Mouse (Mus musculus): ENCODE results near the gene Ucn2. TPM values are rescaled to one million over a fixed set of nuclear protein-coding genes. Genes with fewer than 3 reads are reported as not detected.

Ucn2 gene
- polyA plus RNA-seq, 1 experiment: not detected

DNA sequence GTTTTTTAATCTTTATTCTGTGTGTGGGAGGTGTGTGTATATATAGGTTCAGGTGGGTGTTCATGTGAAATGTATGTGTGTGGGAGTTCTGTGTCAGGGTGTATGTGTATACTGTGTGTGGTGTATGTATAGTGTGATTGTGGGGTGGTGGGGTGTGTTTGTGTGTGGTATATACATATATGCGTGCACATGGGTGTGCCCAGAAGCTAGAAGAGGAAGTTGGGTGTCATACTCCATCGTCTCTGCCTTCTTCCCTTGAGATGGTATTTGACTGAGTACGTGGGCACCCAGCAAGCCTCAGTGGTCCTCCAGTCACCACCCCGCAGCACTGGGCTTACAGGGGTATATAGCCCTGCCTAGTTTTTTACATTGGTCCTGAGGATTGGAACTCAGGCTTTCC lies 35.6 kb downstream of the Ucn2 start:
- H3K9ac ChIP-seq (ENCODE audit: low read depth, poor library complexity, severe bottlenecking): no peak overlapping the region
- H3K36me3 ChIP-seq (ENCODE audit: control insufficient read depth, insufficient read depth, low read length, poor library complexity, severe bottlenecking): no peaks in the 10 kb centered on the region
- H3K27ac ChIP-seq (ENCODE audit: insufficient read depth, low read length): no peak overlapping the region
- H3K4me1 ChIP-seq (ENCODE audit: control insufficient read depth, insufficient read depth, low read length): no peaks in the 10 kb centered on the region
- no peaks in the 10 kb centered on the region for H3K9me3 ChIP-seq (replicated peaks; ENCODE audit: control insufficient read depth, insufficient read depth, low read length, poor library complexity, severe bottlenecking)
- no peaks in the 10 kb centered on the region for H3K27me3 ChIP-seq (ENCODE audit: control insufficient read depth, insufficient read depth, low read length, poor library complexity, severe bottlenecking)
- no peak overlapping the region for H3K4me3 ChIP-seq (ENCODE audit: low read depth, low read length)
- TF ChIP-seq CTCF (IDR thresholded peaks at IDR 0.05; ENCODE audit: low read depth, low read length) (no peak), POLR2A (IDR thresholded peaks at IDR 0.05; ENCODE audit: insufficient read depth, low read length) (no peak), EP300 (IDR thresholded peaks at IDR 0.05; ENCODE audit: insufficient read depth, low read depth, low read length) (no peak)

DNA sequence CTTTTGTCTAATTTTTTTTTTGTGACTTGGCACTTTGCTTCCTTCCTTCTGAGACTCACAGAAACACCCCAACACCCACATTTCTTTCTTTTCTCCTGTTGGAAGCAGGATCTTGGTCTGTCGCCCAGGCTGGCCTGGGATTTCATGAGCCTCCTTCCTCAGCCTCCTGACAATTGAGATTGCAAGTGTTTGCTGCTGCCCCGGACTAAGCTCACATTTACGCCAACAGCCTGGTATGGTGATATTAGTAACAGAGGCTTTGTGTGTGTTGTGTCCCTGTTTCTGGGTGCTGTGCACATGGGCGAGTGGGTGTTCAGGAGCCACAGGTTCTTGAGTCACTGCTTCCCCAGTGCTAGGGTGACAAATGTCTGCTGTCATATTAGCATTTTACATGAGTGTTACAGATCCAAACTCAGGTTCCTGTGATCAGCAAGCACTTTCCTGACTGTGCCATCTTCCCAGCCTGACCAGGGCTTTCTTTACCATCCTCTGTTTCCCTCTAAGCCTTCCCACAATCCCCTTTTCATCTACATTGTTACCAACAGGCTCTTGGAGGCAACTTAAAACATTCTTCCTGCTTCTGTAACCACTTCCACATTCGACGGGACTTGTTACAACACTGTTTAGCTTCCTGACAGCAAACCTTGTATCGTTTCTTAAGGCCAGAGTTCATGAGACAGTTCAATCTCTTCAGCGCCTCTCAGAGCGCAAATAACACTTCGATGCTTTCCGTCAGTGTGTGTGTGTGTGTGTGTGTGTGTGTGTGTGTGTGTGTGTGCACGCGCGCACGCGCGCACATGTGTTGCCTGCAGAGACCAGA lies 37.3 kb downstream of the Ucn2 start:
- no peaks in the 10 kb centered on the region for H3K9me3 ChIP-seq (replicated peaks; ENCODE audit: control insufficient read depth, insufficient read depth, low read length, poor library complexity, severe bottlenecking)
- H3K4me3 ChIP-seq (ENCODE audit: low read depth, low read length): no peak overlapping the region
- no peaks in the 10 kb centered on the region for H3K4me1 ChIP-seq (ENCODE audit: control insufficient read depth, insufficient read depth, low read length)
- H3K27ac ChIP-seq (ENCODE audit: insufficient read depth, low read length): no peak overlapping the region
- no peaks in the 10 kb centered on the region for H3K27me3 ChIP-seq (ENCODE audit: control insufficient read depth, insufficient read depth, low read length, poor library complexity, severe bottlenecking)
- TF ChIP-seq EP300 (IDR thresholded peaks at IDR 0.05; ENCODE audit: insufficient read depth, low read depth, low read length): no peak
- TF ChIP-seq POLR2A (IDR thresholded peaks at IDR 0.05; ENCODE audit: insufficient read depth, low read length): no peak
- H3K36me3 ChIP-seq (ENCODE audit: control insufficient read depth, insufficient read depth, low read length, poor library complexity, severe bottlenecking): no peaks in the 10 kb centered on the region
- H3K9ac ChIP-seq (ENCODE audit: low read depth, poor library complexity, severe bottlenecking): no peak overlapping the region

DNA sequence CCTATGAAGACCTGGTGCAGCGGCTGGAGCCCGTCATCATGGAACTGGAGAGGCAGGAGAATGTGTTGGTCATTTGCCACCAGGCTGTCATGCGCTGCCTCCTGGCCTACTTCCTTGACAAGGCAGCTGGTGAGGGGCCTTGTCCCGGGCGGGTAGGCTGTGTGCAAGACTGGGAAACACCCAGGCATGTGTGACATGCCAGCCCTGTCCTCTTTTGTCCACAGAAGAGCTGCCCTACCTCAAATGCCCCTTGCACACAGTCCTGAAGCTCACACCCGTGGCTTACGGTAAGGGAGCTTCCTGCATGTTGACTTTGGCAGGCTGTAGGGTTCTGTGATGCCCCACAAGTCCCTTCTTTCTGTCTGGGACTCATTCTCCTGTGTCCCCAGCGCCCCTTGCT lies 41.7 kb downstream of the Ucn2 start:
- H3K4me3 ChIP-seq (ENCODE audit: low read depth, low read length): no peak overlapping the region
- no peaks in the 10 kb centered on the region for H3K27me3 ChIP-seq (ENCODE audit: control insufficient read depth, insufficient read depth, low read length, poor library complexity, severe bottlenecking)
- peaks cover 2% of the 10 kb centered on the region for H3K4me1 ChIP-seq (ENCODE audit: control insufficient read depth, insufficient read depth, low read length)
- no peak overlapping the region for H3K27ac ChIP-seq (ENCODE audit: insufficient read depth, low read length)
- no peak overlapping the region for H3K9ac ChIP-seq (ENCODE audit: low read depth, poor library complexity, severe bottlenecking)
- no peaks in the 10 kb centered on the region for H3K36me3 ChIP-seq (ENCODE audit: control insufficient read depth, insufficient read depth, low read length, poor library complexity, severe bottlenecking)
- TF ChIP-seq EP300 (IDR thresholded peaks at IDR 0.05; ENCODE audit: insufficient read depth, low read depth, low read length) (no peak), CTCF (IDR thresholded peaks at IDR 0.05; ENCODE audit: low read depth, low read length) (no peak), POLR2A (IDR thresholded peaks at IDR 0.05; ENCODE audit: insufficient read depth, low read length) (no peak)
- H3K9me3 ChIP-seq (replicated peaks; ENCODE audit: control insufficient read depth, insufficient read depth, low read length, poor library complexity, severe bottlenecking): no peaks in the 10 kb centered on the region

DNA sequence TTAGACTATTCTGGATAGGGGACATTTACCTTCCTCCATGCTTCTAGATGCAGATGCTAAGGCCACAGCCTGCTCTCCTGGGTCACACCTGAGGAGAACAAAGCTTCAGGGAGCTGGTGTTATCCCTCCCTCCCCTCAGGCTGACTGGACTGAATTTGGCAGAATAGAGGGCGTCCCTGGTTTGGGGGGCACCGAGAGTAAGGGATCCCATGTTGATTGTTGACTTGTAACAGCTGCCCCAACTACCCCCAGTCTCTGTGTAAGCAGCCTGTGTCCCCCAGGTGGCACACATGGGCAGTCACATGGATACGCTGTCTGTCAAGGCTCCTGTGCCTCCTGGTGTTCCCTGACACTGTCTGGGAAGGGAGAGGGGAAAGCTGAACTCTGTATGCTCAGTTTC lies 42.6 kb downstream of the Ucn2 start:
- Histone ChIP-seq H3K4me1 (ENCODE audit: control insufficient read depth, insufficient read depth, low read length) (peaks cover 2% of the 10 kb centered on the region), H3K27me3 (ENCODE audit: control insufficient read depth, insufficient read depth, low read length, poor library complexity, severe bottlenecking) (no peaks in the 10 kb centered on the region), H3K4me3 (ENCODE audit: low read depth, low read length) (no peak overlapping the region), H3K9ac (ENCODE audit: low read depth, poor library complexity, severe bottlenecking) (no peak overlapping the region), H3K9me3 (replicated peaks; ENCODE audit: control insufficient read depth, insufficient read depth, low read length, poor library complexity, severe bottlenecking) (no peaks in the 10 kb centered on the region), H3K36me3 (ENCODE audit: control insufficient read depth, insufficient read depth, low read length, poor library complexity, severe bottlenecking) (no peaks in the 10 kb centered on the region), H3K27ac (ENCODE audit: insufficient read depth, low read length) (no peak overlapping the region)
- TF ChIP-seq EP300 (IDR thresholded peaks at IDR 0.05; ENCODE audit: insufficient read depth, low read depth, low read length): no peak
- TF ChIP-seq CTCF (IDR thresholded peaks at IDR 0.05; ENCODE audit: low read depth, low read length): no peak

- H3K4me3 ChIP-seq (ENCODE audit: low read depth, low read length): no peak overlapping the region
- no peaks in the 10 kb centered on the region for H3K9me3 ChIP-seq (replicated peaks; ENCODE audit: control insufficient read depth, insufficient read depth, low read length, poor library complexity, severe bottlenecking)
- no peak overlapping the region for H3K9ac ChIP-seq (ENCODE audit: low read depth, poor library complexity, severe bottlenecking)
- no peaks in the 10 kb centered on the region for H3K27me3 ChIP-seq (ENCODE audit: control insufficient read depth, insufficient read depth, low read length, poor library complexity, severe bottlenecking)
- peaks cover 2% of the 10 kb centered on the region for H3K4me1 ChIP-seq (ENCODE audit: control insufficient read depth, insufficient read depth, low read length)
- TF ChIP-seq POLR2A (IDR thresholded peaks at IDR 0.05; ENCODE audit: insufficient read depth, low read length) (no peak), EP300 (IDR thresholded peaks at IDR 0.05; ENCODE audit: insufficient read depth, low read depth, low read length) (no peak), CTCF (IDR thresholded peaks at IDR 0.05; ENCODE audit: low read depth, low read length) (no peak)
- H3K27ac ChIP-seq (ENCODE audit: insufficient read depth, low read length): no peak overlapping the region
- H3K36me3 ChIP-seq (ENCODE audit: control insufficient read depth, insufficient read depth, low read length, poor library complexity, severe bottlenecking): no peaks in the 10 kb centered on the region
Measured at GRCm38 (mm10) chr9:109028919-109029318, 43.1 kb downstream of the Ucn2 start.

- TF ChIP-seq CTCF (IDR thresholded peaks at IDR 0.05; ENCODE audit: low read depth, low read length) (no peak), EP300 (IDR thresholded peaks at IDR 0.05; ENCODE audit: insufficient read depth, low read depth, low read length) (no peak), POLR2A (IDR thresholded peaks at IDR 0.05; ENCODE audit: insufficient read depth, low read length) (no peak)
Measured at GRCm38 (mm10) chr9:109030312-109030711, 44.5 kb downstream of the Ucn2 start.

More at GRCm38 (mm10) chr9:109030312-109030711, 44.5 kb downstream of the Ucn2 start:
- no peak overlapping the region for H3K9ac ChIP-seq (ENCODE audit: low read depth, poor library complexity, severe bottlenecking)
- no peaks in the 10 kb centered on the region for H3K27me3 ChIP-seq (ENCODE audit: control insufficient read depth, insufficient read depth, low read length, poor library complexity, severe bottlenecking)
- H3K4me3 ChIP-seq (ENCODE audit: low read depth, low read length): no peak overlapping the region
- no peaks in the 10 kb centered on the region for H3K36me3 ChIP-seq (ENCODE audit: control insufficient read depth, insufficient read depth, low read length, poor library complexity, severe bottlenecking)
- H3K9me3 ChIP-seq (replicated peaks; ENCODE audit: control insufficient read depth, insufficient read depth, low read length, poor library complexity, severe bottlenecking): no peaks in the 10 kb centered on the region
- no peak overlapping the region for H3K27ac ChIP-seq (ENCODE audit: insufficient read depth, low read length)
- H3K4me1 ChIP-seq (ENCODE audit: control insufficient read depth, insufficient read depth, low read length): peaks cover 2% of the 10 kb centered on the region

All from ES-Bruce4 (cell line).